Mouse (Mus musculus) lung, adult 18-20 months (tissue): ENCODE results near the gene Ypel5.

Source experiments
- DNase-seq, 2 experiments: peaks; one replicate each; pipeline ENCODE4 v3.0.0; 2022; ENCODE audit warnings: mixed read lengths in 2 of 2

Ypel5 gene

DNA sequence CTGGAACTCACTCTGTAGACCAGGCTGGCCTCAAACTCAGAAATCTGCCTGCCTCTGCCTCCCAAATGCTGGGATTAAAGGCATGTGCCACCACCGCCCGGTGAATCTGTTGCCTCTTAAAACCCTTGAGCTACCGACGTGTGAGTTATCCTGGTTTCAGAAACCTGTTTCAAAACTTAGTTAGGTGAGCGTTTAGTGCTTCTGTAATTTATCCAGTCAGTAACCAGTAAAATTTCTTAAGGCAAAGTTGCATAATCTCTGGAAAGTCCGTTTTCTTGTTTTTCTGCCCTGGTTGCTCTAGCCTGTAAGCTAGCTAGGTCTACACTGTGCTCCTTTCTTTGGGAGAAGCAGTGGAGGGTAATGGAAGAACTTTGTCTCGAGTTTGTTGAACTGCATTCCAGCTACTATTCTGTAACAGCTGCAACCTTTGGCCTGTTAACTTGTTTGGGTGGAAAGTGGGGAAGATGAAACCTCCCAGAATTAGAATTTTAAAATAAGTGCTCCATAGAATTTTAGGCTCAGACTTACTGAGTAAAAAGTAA, 8.8 kb downstream of the Ypel5 start:
- DNase-seq = no peak

- no peak for DNase-seq
Measured at GRCm38 (mm10) chr17:72845521-72845920, 9.3 kb downstream of the Ypel5 start.

GRCm38 (mm10) chr17:72855298-72855697, 19.0 kb downstream of the Ypel5 start:
- no peak for DNase-seq

DNA sequence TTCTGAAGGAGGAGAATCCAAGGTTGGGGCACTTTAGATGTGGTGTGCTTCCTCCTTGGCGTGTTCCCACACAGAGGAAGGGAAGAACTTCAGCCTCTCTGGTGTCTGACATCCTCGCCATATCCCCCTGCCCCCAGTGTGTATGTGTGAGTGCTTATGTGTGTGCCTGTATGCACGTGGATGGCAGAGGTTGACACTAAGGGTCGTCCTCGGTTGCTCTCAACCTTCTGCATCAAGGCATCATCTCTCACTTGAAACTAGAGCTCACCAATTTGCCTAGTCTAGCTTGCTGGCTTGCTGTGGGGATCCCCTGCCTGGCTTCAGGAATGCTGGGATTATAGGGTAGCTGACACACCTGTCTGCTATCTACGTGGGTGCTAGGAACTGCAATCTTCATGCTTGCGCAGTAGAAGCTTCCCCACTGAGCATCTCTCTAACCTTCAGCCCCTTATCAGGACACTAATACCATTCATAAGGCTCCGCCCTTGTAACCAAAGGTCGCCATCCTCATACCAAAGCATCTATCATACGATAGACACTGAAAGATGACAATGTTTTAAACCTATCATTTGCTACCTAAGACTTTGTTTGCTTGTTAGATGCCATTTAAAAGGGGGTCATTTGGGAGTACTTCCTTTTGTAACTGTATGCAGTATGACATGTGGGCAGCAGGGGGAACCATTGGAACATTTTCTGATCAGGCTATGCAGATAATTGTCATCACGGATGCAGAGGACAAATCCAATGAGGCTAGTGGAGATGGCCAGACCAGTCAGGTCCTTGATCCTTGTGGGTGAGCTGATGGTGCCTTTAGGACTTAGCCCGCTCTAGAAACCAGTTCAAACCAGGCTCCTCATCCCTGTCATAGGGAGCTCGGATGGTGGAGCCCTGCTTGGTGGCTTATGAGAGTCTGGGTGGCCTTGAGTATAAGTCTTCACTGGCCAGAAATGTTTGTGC, 21.7 kb downstream of the Ypel5 start:
- DNase-seq = peak; percentile 28 to 34

DNA sequence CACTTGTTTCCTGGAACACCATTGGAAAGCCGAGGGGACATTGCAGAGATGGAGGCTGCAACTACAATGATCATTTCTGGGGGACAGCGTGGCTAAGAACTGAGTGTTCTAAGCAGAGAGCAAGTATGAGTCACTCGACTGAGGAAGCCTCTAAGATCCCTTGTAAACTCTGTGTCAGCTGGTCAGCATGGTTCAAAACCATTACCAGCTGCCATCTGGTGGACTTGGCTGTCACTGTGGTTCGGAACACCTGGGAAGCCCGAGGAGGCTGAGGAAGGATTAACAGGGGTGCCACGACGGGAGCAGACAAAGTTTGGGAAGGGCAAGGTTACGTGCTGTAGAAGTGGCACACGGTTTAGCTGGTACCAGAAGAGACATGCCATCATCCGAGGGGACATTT, 27.0 kb downstream of the Ypel5 start:
- no peak for DNase-seq

GRCm38 (mm10) chr17:72866624-72867245, 30.5 kb downstream of the Ypel5 start:
- no peak for DNase-seq

DNA sequence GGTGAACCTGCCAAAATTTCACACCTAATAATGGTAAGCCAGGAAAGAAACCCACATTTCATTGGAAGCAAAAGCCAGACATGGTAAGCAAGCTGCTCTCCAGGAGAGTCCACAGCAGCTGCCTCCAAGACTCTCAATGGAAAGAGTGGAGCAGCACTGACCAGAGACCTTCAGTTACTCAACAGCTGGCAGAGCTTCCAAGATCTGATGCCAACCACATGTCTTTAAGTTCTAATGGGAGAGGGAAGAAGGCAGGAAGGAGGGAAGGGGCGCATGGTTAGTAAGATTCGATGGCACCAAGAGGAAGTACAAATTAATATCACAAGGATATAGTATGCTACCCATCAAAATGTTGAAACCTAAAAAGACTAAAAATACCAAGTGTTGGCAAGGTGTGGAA, 31.9 kb downstream of the Ypel5 start:
- no peak for DNase-seq

- DNase-seq = no peak
Measured at GRCm38 (mm10) chr17:72878979-72879378, 42.7 kb downstream of the Ypel5 start.

DNA sequence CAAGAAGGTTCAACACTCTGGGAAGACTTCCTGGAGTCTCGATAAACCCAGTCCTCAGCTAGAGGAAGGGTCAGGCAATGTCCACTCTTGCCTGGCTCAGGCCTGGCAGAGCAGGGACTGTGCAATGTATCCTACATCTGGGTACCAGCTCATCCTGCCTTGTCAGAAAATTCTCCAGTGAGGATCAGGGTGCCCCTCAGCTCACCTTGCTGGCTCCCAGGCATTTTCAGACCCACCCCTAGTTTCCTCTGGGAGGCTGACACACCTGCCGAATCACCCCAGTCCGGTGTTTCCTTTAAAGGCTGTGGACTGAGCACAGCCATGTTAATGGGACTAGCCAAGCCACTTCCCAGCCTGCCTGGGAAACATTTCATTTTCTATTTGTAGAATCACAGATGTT, 43.9 kb downstream of the Ypel5 start:
- no peak for DNase-seq

- no peak for DNase-seq
Measured at GRCm38 (mm10) chr17:72881051-72881450, 44.8 kb downstream of the Ypel5 start.

GRCm38 (mm10) chr17:72881804-72882203, 45.6 kb downstream of the Ypel5 start:
- no peak for DNase-seq

DNA sequence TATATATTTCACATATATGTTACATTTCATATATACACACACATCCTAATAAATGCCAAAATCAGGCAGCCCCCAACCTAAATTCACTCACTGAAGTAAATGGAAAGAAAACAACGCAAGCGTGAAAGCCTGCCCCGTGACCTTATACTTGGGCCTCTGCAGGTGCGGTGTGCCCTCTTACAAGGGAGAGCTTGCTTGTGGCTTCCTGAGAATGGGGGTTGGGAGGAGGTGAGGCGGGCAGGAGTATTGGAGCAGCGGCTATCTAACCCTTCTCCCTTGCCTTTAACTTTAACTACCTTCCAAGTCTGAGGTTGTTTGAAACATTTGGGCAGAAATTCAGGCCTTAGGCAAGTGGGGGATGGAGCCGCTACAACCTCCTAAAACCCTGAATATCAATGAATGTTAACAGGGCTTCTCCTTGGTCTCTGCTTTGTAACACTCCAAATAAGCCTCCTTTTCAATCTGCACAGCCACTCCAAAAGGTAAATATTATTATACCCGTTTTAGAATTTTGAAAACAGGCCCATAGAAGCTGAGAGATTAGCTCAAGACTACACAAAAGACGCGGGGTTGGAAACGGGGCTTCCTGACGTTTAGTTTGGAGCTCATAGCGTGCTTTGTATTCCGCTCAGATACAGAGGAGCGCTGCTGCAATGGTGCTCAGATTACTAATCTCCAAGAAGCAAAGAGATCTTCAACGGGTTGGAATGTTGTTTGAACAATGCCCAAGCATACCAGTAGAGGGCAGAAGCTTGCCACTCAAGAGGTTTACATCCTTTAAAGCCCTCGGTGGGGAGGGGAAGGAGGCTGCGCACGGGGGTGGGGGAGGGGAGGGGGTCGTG, 53.5 kb downstream of the Ypel5 start:
- DNase-seq = peak; percentile 57 to 79

DNA sequence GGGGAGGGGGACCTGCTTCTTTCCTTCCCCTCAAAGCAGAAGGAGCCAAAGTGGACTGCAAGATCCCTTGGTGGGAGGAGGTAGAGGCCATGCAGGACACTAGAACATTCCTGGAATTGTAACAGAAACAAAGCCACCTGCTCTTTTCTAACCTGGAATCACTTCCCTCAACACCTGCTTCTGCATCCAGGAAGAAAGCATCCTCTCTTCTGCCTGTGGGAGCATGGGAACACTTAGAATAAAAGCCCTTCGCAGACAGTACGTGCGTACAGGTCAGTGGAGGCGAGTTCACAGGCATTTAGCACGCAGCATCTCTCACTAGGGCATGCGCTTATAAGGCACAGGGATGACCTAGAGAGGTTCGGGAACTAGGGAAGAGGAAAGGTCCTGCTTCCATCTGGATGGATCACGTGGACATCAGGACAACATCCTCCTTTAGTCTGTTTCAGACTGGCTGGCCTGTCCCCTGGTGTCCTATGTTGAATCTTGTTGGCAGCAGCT, 54.2 kb downstream of the Ypel5 start:
- no peak for DNase-seq

DNA sequence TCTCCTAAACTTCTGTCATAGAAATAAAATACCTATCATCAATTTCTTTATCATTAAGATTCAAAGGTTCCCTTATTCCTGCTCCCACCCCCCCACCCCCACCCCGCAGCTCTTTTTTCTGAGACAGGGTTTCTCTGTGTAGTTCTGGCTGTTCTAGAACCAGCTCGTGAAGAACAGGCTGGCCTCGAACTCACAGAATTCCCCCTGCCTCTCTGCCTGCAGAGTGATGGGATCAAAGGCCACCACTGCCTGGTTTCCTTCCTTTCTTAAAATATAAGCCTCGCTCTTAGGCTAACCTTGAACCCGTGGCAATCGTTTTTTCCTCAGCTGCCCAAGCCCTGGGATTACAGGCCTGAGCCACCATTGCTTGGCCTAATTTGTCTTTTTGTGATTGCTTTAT, 55.3 kb downstream of the Ypel5 start:
- DNase-seq = no peak

DNA sequence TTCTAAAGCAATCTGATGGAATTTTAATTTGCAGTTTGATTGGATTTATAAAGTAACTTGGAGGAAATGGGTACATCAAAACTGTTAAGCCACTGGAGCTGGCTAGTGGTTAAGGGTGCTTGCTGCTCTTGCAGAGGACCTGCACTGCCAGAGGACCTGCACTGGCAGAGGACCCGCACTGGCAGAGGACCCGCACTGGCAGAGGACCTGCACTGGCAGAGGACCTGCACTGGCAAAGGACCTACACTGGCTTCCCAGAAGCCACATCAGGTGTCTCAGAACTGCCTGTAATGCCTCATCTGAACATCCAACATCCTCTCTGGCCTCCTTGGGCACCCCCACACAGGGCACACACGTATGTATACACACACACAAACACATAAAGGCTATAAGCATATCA, 59.3 kb downstream of the Ypel5 start:
- DNase-seq = no peak

- no peak for DNase-seq
Measured at GRCm38 (mm10) chr17:72897076-72897475, 60.8 kb downstream of the Ypel5 start.

- DNase-seq = no peak
Measured at GRCm38 (mm10) chr17:72897961-72898360, 61.7 kb downstream of the Ypel5 start.

DNA sequence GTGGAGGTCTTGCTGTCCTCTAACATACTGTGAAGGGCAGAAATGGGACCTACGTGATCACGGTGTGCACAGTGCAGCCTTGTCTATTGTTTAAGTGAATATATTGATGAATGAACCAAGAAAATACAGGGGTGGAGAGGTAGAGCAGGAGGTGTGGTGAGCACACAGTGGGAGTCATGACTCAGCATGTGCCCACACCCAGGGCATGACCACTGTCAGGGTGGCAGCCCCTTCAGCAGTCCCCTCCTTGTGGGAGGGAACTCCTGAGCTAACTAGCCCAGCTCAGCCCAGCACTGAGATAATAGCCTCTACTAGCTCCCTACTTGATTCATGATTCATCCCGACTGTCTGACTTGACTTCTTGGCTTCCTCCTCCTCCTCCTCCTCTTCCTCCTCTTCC, 62.5 kb downstream of the Ypel5 start:
- no peak for DNase-seq
